Mouse (Mus musculus) kidney, adult 2 months (tissue): ENCODE data around the gene Trio. TPM values are rescaled to one million over a fixed set of nuclear protein-coding genes. Genes with fewer than 3 reads are reported as not detected.

ENCODE experiments used
- DNase-seq: peaks from one replicate; pipeline ENCODE4 v3.0.0; 2021
- H3K27ac ChIP-seq: fragments of 200-500 bp; 2 replicates; pipeline ENCODE4 v1.5.1; 2012; ENCODE audit warnings: low read depth, low read length, control low read depth, inconsistent platforms; ENCODE audit not compliant: insufficient read depth
- H3K27me3 ChIP-seq: fragments of 200-500 bp; replicated peaks from 2 replicates; pipeline ENCODE4 v1.6.1; 2012; ENCODE audit warnings: mild to moderate bottlenecking, moderate library complexity, low read length, inconsistent platforms; ENCODE audit not compliant: control insufficient read depth, insufficient read depth
- H3K36me3 ChIP-seq: fragments of 200-500 bp; 2 replicates; pipeline ENCODE4 v1.6.1; 2012; ENCODE audit warnings: mild to moderate bottlenecking, moderate library complexity, low read length, inconsistent platforms; ENCODE audit not compliant: control insufficient read depth, insufficient read depth
- H3K4me1 ChIP-seq: fragments of 200-500 bp; 2 replicates; pipeline ENCODE4 v1.6.1; 2011; ENCODE audit warnings: low read length; ENCODE audit not compliant: control insufficient read depth, insufficient read depth
- H3K4me3 ChIP-seq: fragments of 200-500 bp; 2 replicates; pipeline ENCODE4 v1.5.1; 2011; ENCODE audit warnings: mild to moderate bottlenecking, low read depth, low read length, control low read depth; ENCODE audit not compliant: insufficient read depth
- CTCF ChIP-seq: fragments of 200-500 bp; conservative IDR thresholded peaks from 2 replicates; pipeline ENCODE4 v1.5.1; 2011; ENCODE audit warnings: low read depth, mild to moderate bottlenecking, control low read depth, low read length, moderate library complexity, mixed read lengths; ENCODE audit not compliant: insufficient read depth, insufficient read length
- POLR2A ChIP-seq: fragments of 200-500 bp; IDR thresholded peaks from one replicate; pipeline ENCODE4 v1.6.1; 2011; ENCODE audit warnings: low read depth, low read length, control low read depth
- WGBS: fragments of 180-500 bp; shearing (Covaris S2); methylation state at CpG from one replicate; pipeline ENCODE4 v1.1.7; 2018; 5-methylcytosine and 5-hydroxymethylcytosine counted together
- polyA plus RNA-seq: library from polyadenylated mRNA; depleted of rRNA; stranded (reverse); fragments of >200 nt; gene quantifications from 2 replicates; pipeline ENCODE4 v1.2.3, GENCODE M21; 2012

Trio gene
- polyA plus RNA-seq, 1 experiment = 37.2 TPM

DNA sequence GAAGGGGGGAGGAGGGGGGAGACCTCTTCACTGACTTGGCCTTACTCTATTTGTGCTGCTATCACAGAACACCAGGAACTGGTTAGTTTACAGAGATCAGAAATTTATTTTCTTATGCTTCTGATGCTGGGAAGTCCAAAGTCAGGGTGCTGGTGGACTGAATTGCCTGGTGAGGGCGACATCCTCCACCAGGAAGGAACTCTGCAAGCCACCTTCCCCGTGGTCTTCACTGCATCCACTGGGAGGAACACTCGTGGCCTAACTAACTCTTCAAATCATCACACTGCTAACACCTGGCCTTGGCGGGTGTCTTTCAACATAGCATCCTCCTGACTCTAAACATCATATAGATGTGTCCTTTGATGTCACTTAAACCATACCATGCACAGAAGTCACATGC lies 109.4 kb downstream of the Trio start:
- H3K4me1 ChIP-seq = peaks cover 7% of the 10 kb centered on the region; the same call in 1 of the 2 replicates
- no peaks in the 10 kb centered on the region for H3K27me3 ChIP-seq
- no peaks in the 10 kb centered on the region for H3K36me3 ChIP-seq
- 63% methylated on average over 4 of the region's 4 CpGs for WGBS
- H3K27ac ChIP-seq = no peak overlapping the region
- TF ChIP-seq POLR2A (no peak), CTCF (no peak; the same call in 1 of the 2 replicates)
- no peak overlapping the region for H3K4me3 ChIP-seq
- DNase-seq = no peak

GRCm38 (mm10) chr15:27913013-27913412 lies 112.6 kb downstream of the Trio start:
- no peak for DNase-seq
- H3K4me1 ChIP-seq = no peaks in the 10 kb centered on the region

DNA sequence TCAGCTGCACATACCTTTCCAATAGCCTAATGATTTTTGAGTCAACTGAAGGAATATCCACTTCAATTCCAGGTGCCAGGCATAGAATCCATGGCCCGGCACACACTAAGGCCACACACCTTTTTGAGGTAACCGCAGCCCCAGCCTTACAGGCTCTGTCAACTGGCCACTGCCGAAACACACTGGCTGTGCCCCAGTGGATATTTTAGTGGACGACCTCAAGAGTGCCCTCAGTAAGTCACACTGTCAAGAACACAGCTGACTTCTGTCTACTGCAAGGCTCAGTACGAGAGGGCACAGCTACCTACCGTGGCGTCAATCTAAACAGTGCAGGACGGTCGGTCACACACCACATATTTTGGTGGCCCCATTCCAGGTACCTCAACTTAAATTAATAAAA lies 114.5 kb downstream of the Trio start:
- Histone ChIP-seq H3K27ac (no peak overlapping the region), H3K4me1 (no peaks in the 10 kb centered on the region), H3K4me3 (no peak overlapping the region), H3K27me3 (no peaks in the 10 kb centered on the region), H3K36me3 (no peaks in the 10 kb centered on the region)
- DNase-seq = no peak
- WGBS = 70% methylated on average over 9 of the region's 9 CpGs
- TF ChIP-seq CTCF = no peak

More at GRCm38 (mm10) chr15:27913013-27913412, 112.6 kb downstream of the Trio start:
- WGBS = 51% methylated on average over 3 of the region's 3 CpGs
- TF ChIP-seq CTCF = no peak
- TF ChIP-seq POLR2A = no peak
- Histone ChIP-seq H3K36me3 (no peaks in the 10 kb centered on the region), H3K27me3 (no peaks in the 10 kb centered on the region), H3K27ac (no peak overlapping the region), H3K4me3 (no peak overlapping the region)

DNA sequence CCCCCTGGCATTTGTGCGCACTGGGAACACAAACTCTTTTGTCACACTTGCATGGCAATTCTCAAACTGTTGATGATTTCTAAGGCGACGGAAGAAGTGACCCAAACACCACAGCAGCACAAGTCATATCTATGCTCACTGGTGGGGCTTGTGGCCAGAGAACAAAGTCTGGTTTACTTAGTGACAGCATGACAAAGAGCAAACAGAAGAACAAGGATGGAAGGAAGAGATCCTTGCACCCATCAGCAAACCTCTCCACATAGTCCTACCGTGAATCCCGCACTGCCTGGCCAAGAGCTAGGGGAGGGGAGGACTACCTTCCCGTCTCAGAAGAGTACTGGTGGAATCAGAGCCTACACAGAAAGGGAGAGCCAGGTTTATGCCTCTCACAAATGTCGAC lies 115.5 kb downstream of the Trio start:
- TF ChIP-seq POLR2A (no peak), CTCF (no peak)
- Histone ChIP-seq H3K27ac (no peak overlapping the region), H3K36me3 (no peaks in the 10 kb centered on the region), H3K27me3 (no peaks in the 10 kb centered on the region), H3K4me3 (no peak overlapping the region), H3K4me1 (no peaks in the 10 kb centered on the region)
- WGBS = 80% methylated on average over 7 of the region's 7 CpGs
- no peak for DNase-seq

- no peak overlapping the region for H3K27ac ChIP-seq
- no peaks in the 10 kb centered on the region for H3K4me1 ChIP-seq
- TF ChIP-seq POLR2A = no peak
- TF ChIP-seq CTCF = no peak
- no peak for DNase-seq
- no peak overlapping the region for H3K4me3 ChIP-seq
- WGBS = 54% methylated on average over 5 of the region's 5 CpGs
- no peaks in the 10 kb centered on the region for H3K27me3 ChIP-seq
- H3K36me3 ChIP-seq = no peaks in the 10 kb centered on the region
Measured at GRCm38 (mm10) chr15:27907649-27908048, 118.0 kb downstream of the Trio start.

DNA sequence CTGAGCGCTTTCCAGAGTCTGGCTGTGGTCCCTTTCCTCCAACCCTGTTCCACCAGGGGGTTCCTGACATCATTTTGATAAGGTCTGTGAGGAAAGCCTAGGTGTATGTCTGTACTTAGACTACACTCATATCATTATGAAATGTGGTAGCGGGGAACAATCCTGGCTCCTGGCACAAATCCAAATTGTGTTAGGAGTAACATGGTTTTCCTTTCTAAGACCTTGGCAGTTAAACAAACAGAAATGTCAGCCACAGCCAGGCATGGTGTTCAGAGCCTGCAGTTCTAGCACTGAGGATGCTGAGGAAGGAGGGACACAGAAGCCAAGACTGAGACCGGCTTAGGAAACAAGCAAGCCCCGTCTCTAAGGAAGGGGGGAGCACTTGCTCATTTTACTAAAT lies 119.2 kb downstream of the Trio start:
- no peak for TF ChIP-seq POLR2A
- no peak for TF ChIP-seq CTCF
- Histone ChIP-seq H3K27ac (no peak overlapping the region), H3K4me1 (no peaks in the 10 kb centered on the region), H3K27me3 (no peaks in the 10 kb centered on the region), H3K4me3 (no peak overlapping the region), H3K36me3 (no peaks in the 10 kb centered on the region)
- no peak for DNase-seq
- WGBS = 72% methylated on average over 4 of the region's 4 CpGs

DNA sequence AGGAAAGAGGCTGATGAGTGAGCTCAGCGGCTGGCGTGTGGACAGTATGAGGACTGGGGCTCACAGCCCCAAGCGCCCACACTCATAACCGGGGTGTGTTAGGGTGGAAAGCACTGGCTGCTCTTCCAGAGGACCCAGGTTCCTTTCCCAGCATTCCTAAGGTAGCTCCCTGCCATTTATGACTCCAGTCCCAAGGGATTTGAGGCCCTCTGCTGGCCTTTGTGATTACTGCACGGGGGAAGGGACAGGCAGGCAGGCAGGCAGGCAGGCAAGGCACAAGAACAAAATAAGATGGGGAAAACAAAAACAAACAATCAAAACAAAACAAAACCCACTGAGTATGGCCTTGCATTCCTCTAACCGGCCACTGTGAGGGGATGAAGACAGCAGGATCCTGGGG lies 120.3 kb downstream of the Trio start:
- no peak overlapping the region for H3K27ac ChIP-seq
- H3K27me3 ChIP-seq = no peaks in the 10 kb centered on the region
- no peak overlapping the region for H3K4me3 ChIP-seq
- H3K4me1 ChIP-seq = no peaks in the 10 kb centered on the region
- WGBS = 70% methylated on average over 6 of the region's 6 CpGs
- peak; percentile 47 for DNase-seq
- peak; percentile 59 for TF ChIP-seq CTCF
- TF ChIP-seq POLR2A = no peak
- peaks cover 1% of the 10 kb centered on the region; the same call in 1 of the 2 replicates for H3K36me3 ChIP-seq
